Mouse (Mus musculus): ENCODE measurements around the gene Plekha4. TPM values are rescaled to one million over a fixed set of nuclear protein-coding genes. Genes with fewer than 3 reads are reported as not detected.
A peak's percentile ranks its signal among the peaks of the same experiment; 100 is the strongest.

Plekha4 gene
- polyA plus RNA-seq, 1 experiment from 2014 or later: 0.80 TPM

- 85% methylated on average over 7 of the region's 7 CpGs for WGBS
- H3K4me3 ChIP-seq (ENCODE audit: low read depth, low read length): no peak overlapping the region
- H3K9ac ChIP-seq (ENCODE audit: low read length): no peak overlapping the region
- ATAC-seq (replicated peaks; ENCODE audit: low FRiP score): no peak
- peaks cover 10% of the 10 kb centered on the region for H3K4me1 ChIP-seq (replicated peaks; ENCODE audit: control insufficient read depth, insufficient read depth, low read length)
- no peaks in the 10 kb centered on the region for H3K36me3 ChIP-seq (ENCODE audit: control insufficient read depth, insufficient read depth, low read length)
- H3K27ac ChIP-seq (ENCODE audit: low read depth, low read length): no peak overlapping the region
- H3K27me3 ChIP-seq (ENCODE audit: control insufficient read depth, insufficient read depth, low read length): no peaks in the 10 kb centered on the region; the same call in 1 of the 2 replicates
- DNase-seq (ENCODE audit: low spot score): no peak
- H3K4me2 ChIP-seq (ENCODE audit: low read depth, low read length, severe bottlenecking): no peak overlapping the region
- no peaks in the 10 kb centered on the region for H3K9me3 ChIP-seq (ENCODE audit: control insufficient read depth, low read length)
Measured at GRCm38 (mm10) chr7:45486158-45486557, 40.0 kb upstream of the Plekha4 start.

- Histone ChIP-seq H3K9ac (ENCODE audit: low read length) (no peak within 1 kb of the TSS), H3K9me3 (ENCODE audit: control insufficient read depth, low read length) (no peaks in the 10 kb centered on the region), H3K27ac (ENCODE audit: low read depth, low read length) (no peak within 1 kb of the TSS), H3K4me3 (ENCODE audit: low read depth, low read length) (no peak within 1 kb of the TSS), H3K27me3 (ENCODE audit: control insufficient read depth, insufficient read depth, low read length) (no peaks in the 10 kb centered on the region; the same call in 1 of the 2 replicates), H3K4me1 (replicated peaks; ENCODE audit: control insufficient read depth, insufficient read depth, low read length) (peaks cover 11% of the 10 kb centered on the region), H3K4me2 (ENCODE audit: low read depth, low read length, severe bottlenecking) (no peak within 1 kb of the TSS; the same call in 1 of the 2 replicates), H3K36me3 (ENCODE audit: control insufficient read depth, insufficient read depth, low read length) (no peaks in the 10 kb centered on the region)
- DNase-seq (ENCODE audit: low spot score) (no peak), ATAC-seq (replicated peaks; ENCODE audit: low FRiP score) (no peak)
- WGBS: 86% methylated on average over 12 of the region's 12 CpGs
Measured at GRCm38 (mm10) chr7:45486761-45487415, 39.2 kb upstream of the Plekha4 start, which contains the start of gene Gm45808. Gene Gm45808 (minus strand): TSS chr7:45486811.

GRCm38 (mm10) chr7:45487861-45488292, 38.3 kb upstream of the Plekha4 start:
- H3K4me3 ChIP-seq (ENCODE audit: low read depth, low read length): peak overlapping the region; percentile 42
- H3K27me3 ChIP-seq (ENCODE audit: control insufficient read depth, insufficient read depth, low read length): no peaks in the 10 kb centered on the region; the same call in 1 of the 2 replicates
- 0 out of 2 replicates have a peak overlapping the region, but pooled peaks have one; percentile 6 for H3K27ac ChIP-seq (ENCODE audit: low read depth, low read length)
- peaks cover 11% of the 10 kb centered on the region for H3K4me1 ChIP-seq (replicated peaks; ENCODE audit: control insufficient read depth, insufficient read depth, low read length)
- H3K36me3 ChIP-seq (ENCODE audit: control insufficient read depth, insufficient read depth, low read length): no peaks in the 10 kb centered on the region
- no peaks in the 10 kb centered on the region for H3K9me3 ChIP-seq (ENCODE audit: control insufficient read depth, low read length)
- H3K9ac ChIP-seq (ENCODE audit: low read length): peak overlapping the region; percentile 72
- DNase-seq (ENCODE audit: low spot score): no peak
- ATAC-seq (replicated peaks; ENCODE audit: low FRiP score): peak; percentile 40
- WGBS: 19% methylated on average over 11 of the region's 11 CpGs
- peak overlapping the region; percentile 71 for H3K4me2 ChIP-seq (ENCODE audit: low read depth, low read length, severe bottlenecking)

GRCm38 (mm10) chr7:45488293-45489204, 37.6 kb upstream of the Plekha4 start, which contains the start of gene Dhdh:
Gene Dhdh (minus strand): TSS chr7:45488805.
- Histone ChIP-seq H3K36me3 (ENCODE audit: control insufficient read depth, insufficient read depth, low read length) (peaks cover 1% of the 10 kb centered on the region; the same call in 1 of the 2 replicates), H3K4me3 (ENCODE audit: low read depth, low read length) (peak within 1 kb of the TSS; percentile 42), H3K27ac (ENCODE audit: low read depth, low read length) (peak within 1 kb of the TSS; percentile 41; the same call in 1 of the 2 replicates), H3K27me3 (ENCODE audit: control insufficient read depth, insufficient read depth, low read length) (no peaks in the 10 kb centered on the region; the same call in 1 of the 2 replicates), H3K9ac (ENCODE audit: low read length) (peak within 1 kb of the TSS; percentile 72), H3K4me2 (ENCODE audit: low read depth, low read length, severe bottlenecking) (peak within 1 kb of the TSS; percentile 71), H3K9me3 (ENCODE audit: control insufficient read depth, low read length) (no peaks in the 10 kb centered on the region), H3K4me1 (replicated peaks; ENCODE audit: control insufficient read depth, insufficient read depth, low read length) (peaks cover 11% of the 10 kb centered on the region)
- WGBS: 8% methylated on average over 38 of the region's 38 CpGs
- DNase-seq (ENCODE audit: low spot score): peak; percentile 83
- ATAC-seq (replicated peaks; ENCODE audit: low FRiP score): peak; percentile 60

DNA sequence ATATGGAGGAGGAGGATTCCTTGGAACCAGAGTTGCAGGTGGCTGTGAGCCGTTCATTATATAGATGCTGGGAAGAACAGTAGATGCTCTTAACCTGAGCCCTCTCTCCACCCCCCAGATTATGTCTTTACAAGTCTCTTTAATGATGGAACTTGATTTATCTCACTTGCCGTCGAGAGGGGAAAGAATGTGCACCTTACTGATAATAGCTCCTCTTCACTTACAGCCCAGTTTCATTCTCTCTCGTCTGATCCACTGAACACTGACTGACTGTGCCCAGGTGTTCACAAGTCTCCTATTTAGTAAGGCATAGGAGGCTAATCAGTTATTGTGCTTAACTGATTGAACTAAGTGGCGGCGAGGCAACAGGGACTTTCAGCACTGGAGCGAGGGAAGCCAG, 36.6 kb upstream of the Plekha4 start:
- Histone ChIP-seq H3K4me1 (replicated peaks; ENCODE audit: control insufficient read depth, insufficient read depth, low read length) (peaks cover 11% of the 10 kb centered on the region), H3K4me3 (ENCODE audit: low read depth, low read length) (no peak overlapping the region), H3K36me3 (ENCODE audit: control insufficient read depth, insufficient read depth, low read length) (peaks cover 3% of the 10 kb centered on the region; the same call in 1 of the 2 replicates), H3K27me3 (ENCODE audit: control insufficient read depth, insufficient read depth, low read length) (no peaks in the 10 kb centered on the region; the same call in 1 of the 2 replicates), H3K9ac (ENCODE audit: low read length) (no peak overlapping the region), H3K9me3 (ENCODE audit: control insufficient read depth, low read length) (no peaks in the 10 kb centered on the region), H3K27ac (ENCODE audit: low read depth, low read length) (no peak overlapping the region), H3K4me2 (ENCODE audit: low read depth, low read length, severe bottlenecking) (no peak overlapping the region)
- DNase-seq (ENCODE audit: low spot score): no peak
- ATAC-seq (replicated peaks; ENCODE audit: low FRiP score): no peak
- WGBS: 90% methylated on average over 7 of the region's 7 CpGs

GRCm38 (mm10) chr7:45490822-45491221, 35.3 kb upstream of the Plekha4 start:
- peak; percentile 63 for DNase-seq (ENCODE audit: low spot score)
- Histone ChIP-seq H3K4me2 (ENCODE audit: low read depth, low read length, severe bottlenecking) (no peak overlapping the region), H3K4me1 (replicated peaks; ENCODE audit: control insufficient read depth, insufficient read depth, low read length) (peaks cover 11% of the 10 kb centered on the region), H3K36me3 (ENCODE audit: control insufficient read depth, insufficient read depth, low read length) (peaks cover 3% of the 10 kb centered on the region; the same call in 1 of the 2 replicates), H3K27ac (ENCODE audit: low read depth, low read length) (no peak overlapping the region), H3K27me3 (ENCODE audit: control insufficient read depth, insufficient read depth, low read length) (no peaks in the 10 kb centered on the region; the same call in 1 of the 2 replicates), H3K9ac (ENCODE audit: low read length) (no peak overlapping the region), H3K4me3 (ENCODE audit: low read depth, low read length) (no peak overlapping the region), H3K9me3 (ENCODE audit: control insufficient read depth, low read length) (no peaks in the 10 kb centered on the region)
- no peak for ATAC-seq (replicated peaks; ENCODE audit: low FRiP score)
- WGBS: 49% methylated on average over 9 of the region's 9 CpGs

DNA sequence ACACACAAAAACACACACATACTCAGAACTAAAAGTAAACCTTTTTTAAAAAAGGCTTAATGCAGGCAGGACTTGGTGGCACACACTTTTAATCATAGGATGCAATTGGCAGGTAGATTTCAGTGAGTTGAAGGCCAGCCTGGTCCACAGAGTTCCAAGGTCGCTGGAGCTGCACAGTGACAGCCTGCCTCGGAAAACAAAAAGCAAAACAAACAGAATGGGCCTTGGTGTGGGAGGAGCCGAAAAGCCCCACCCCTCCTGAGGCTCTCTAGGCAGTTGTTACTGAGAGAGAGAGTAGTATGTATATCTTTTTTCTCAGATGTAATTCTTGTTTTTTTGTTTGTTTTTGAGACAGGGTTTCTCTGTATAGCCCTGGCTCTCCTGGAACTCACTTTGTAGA, 34.9 kb upstream of the Plekha4 start:
- Histone ChIP-seq H3K27ac (ENCODE audit: low read depth, low read length) (no peak overlapping the region), H3K9ac (ENCODE audit: low read length) (no peak overlapping the region)
- no peak for ATAC-seq (replicated peaks; ENCODE audit: low FRiP score)

DNA sequence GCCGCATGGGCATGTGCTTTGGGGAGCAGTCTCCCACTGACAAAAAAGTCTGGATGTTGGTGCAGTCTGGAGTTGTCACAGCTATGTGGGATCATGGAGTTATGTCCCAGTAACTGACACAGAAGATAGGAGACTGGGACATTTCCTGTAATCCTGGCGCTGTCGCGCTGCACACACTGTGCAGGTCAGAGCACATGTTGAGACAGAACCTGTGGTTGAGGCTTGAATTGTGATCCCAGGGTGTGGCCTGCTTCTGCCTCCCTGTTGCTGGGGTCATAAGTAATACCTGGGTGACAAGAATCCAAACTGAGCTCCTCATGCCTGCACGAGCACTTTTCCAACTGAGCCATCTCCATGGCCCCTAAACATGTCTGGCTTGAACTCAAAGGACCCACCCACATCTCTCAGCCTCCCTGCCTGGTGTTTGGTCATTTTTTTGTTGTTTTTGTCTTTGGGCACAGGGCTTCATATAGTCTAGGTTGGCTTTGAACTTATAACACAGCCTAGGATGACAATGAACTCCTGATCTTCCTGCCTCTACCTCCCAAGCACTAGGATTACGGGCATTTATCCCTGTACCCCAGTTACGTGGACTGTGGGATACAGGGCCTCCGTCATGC, 33.8 kb upstream of the Plekha4 start:
- no peak for DNase-seq (ENCODE audit: low spot score)
- H3K27ac ChIP-seq (ENCODE audit: low read depth, low read length): no peak overlapping the region

More for the DNA sequence above, 34.9 kb upstream of the Plekha4 start:
- Histone ChIP-seq H3K9me3 (ENCODE audit: control insufficient read depth, low read length) (no peaks in the 10 kb centered on the region), H3K4me2 (ENCODE audit: low read depth, low read length, severe bottlenecking) (no peak overlapping the region), H3K27me3 (ENCODE audit: control insufficient read depth, insufficient read depth, low read length) (no peaks in the 10 kb centered on the region; the same call in 1 of the 2 replicates), H3K36me3 (ENCODE audit: control insufficient read depth, insufficient read depth, low read length) (peaks cover 3% of the 10 kb centered on the region; the same call in 1 of the 2 replicates), H3K4me3 (ENCODE audit: low read depth, low read length) (no peak overlapping the region), H3K4me1 (replicated peaks; ENCODE audit: control insufficient read depth, insufficient read depth, low read length) (peaks cover 11% of the 10 kb centered on the region)
- 33% methylated on average over 3 of the region's 3 CpGs for WGBS
- DNase-seq (ENCODE audit: low spot score): no peak

More for the DNA sequence above, 33.8 kb upstream of the Plekha4 start:
- Histone ChIP-seq H3K4me2 (ENCODE audit: low read depth, low read length, severe bottlenecking) (no peak overlapping the region), H3K9ac (ENCODE audit: low read length) (no peak overlapping the region), H3K9me3 (ENCODE audit: control insufficient read depth, low read length) (no peaks in the 10 kb centered on the region), H3K27me3 (ENCODE audit: control insufficient read depth, insufficient read depth, low read length) (no peaks in the 10 kb centered on the region; the same call in 1 of the 2 replicates), H3K4me3 (ENCODE audit: low read depth, low read length) (no peak overlapping the region), H3K4me1 (replicated peaks; ENCODE audit: control insufficient read depth, insufficient read depth, low read length) (peaks cover 11% of the 10 kb centered on the region), H3K36me3 (ENCODE audit: control insufficient read depth, insufficient read depth, low read length) (peaks cover 3% of the 10 kb centered on the region; the same call in 1 of the 2 replicates)
- ATAC-seq (replicated peaks; ENCODE audit: low FRiP score): no peak
- WGBS: 94% methylated on average over 8 of the region's 8 CpGs
